Mouse (Mus musculus): ENCODE results near the gene Cerkl. TPM values are rescaled to one million over a fixed set of nuclear protein-coding genes. Genes with fewer than 3 reads are reported as not detected.

The Cerkl gene
- polyA plus RNA-seq, 1 experiment from 2014 or later = 1.1 TPM

DNA sequence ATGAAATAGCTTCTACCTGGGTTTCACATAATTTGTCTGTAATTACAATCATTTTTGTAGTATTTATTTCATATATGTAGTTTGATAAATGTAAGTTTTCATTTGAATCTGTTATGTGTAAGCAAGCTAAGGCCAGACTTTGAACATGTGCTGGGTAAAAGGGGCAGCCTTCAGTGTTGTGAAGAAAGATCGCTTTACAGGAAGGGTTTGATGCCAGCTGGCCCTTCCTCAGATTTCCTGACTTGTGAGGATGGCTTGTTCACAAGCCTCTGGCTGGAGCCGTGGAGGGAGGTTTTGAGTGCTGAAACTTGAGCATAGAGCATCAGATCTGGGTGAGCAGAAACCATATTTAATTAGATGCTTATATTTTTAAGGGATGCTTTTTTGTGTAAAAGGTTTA is 128.5 kb downstream of the Cerkl start:
- no peaks in the 10 kb centered on the region for H3K9me3 ChIP-seq
- H3K4me3 ChIP-seq = no peak overlapping the region
- no peak overlapping the region for H3K4me2 ChIP-seq (replicated peaks)
- no peaks in the 10 kb centered on the region for H3K4me1 ChIP-seq
- no peak overlapping the region for H3K27ac ChIP-seq
- H3K36me3 ChIP-seq = no peaks in the 10 kb centered on the region
- H3K27me3 ChIP-seq = no peaks in the 10 kb centered on the region
- H3K9ac ChIP-seq = no peak overlapping the region
- 0 out of 2 replicates have a peak, but pooled peaks have one; percentile 48 for ATAC-seq (ENCODE audit: low FRiP score, low read depth)
- 22% methylated on average over 2 of the region's 2 CpGs for WGBS

DNA sequence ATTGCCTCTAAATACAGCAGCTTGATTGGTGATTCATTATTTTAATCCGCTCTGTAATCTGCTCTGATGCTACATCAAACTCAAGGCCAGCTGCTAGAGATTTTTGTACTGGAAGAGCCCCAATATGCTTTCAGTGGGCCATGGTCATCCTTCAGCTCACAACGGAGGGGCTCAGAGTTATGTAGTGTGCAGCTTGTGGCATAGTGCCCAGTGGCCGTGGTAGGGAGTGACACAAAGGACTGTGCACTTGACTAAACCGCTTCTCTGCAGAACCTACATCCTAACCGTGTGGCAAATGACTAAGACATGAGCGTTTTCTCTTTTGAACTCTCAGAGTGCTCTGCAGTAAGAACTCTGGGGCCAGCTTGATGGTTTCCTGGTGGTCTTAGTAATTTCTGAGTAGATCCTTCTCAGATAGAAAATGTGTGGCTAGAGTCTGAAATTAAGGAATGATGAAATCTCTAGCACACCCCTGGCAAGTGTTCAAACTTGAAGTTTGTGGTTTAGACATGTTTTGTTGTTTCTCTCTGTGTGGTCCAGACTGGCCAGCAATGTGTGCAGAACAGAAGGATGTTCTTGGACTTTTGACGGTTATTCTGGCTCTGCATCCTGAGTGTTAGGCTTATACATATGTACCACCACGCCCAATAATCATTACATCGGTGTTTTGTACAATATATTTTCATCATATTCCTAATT is 140.3 kb downstream of the Cerkl start:
- no peak overlapping the region for H3K4me2 ChIP-seq (replicated peaks)
- no peaks in the 10 kb centered on the region for H3K9me3 ChIP-seq
- no peak overlapping the region for H3K27ac ChIP-seq
- H3K4me3 ChIP-seq = no peak overlapping the region
- H3K9ac ChIP-seq = no peak overlapping the region
- no peaks in the 10 kb centered on the region for H3K27me3 ChIP-seq
- ATAC-seq (ENCODE audit: low FRiP score, low read depth) = no peak
- WGBS = 91% methylated on average over 9 of the region's 9 CpGs
- H3K36me3 ChIP-seq = no peaks in the 10 kb centered on the region
- H3K4me1 ChIP-seq = peaks cover 2% of the 10 kb centered on the region; the same call in 1 of the 2 replicates

DNA sequence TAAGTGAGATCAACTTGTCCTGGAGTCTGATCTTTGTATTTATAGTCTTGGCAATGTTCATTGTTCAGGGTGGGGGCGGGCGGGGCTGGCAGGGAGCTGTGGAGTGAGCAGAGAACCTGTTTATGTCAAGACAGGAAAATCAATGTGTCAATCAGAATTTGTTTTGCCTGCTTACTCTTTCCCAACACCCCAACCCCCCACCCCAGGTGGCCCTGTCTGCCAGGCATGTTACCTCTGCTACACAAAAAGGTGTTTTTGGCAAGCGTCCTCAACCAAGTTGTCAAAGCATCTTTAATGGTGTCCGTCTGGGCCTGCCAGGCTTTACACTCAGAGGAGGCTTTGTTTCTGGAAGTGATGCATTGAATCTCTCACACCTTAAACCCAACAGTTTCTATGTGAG is 141.5 kb downstream of the Cerkl start:
- Histone ChIP-seq H3K9ac (no peak overlapping the region), H3K27ac (no peak overlapping the region), H3K27me3 (no peaks in the 10 kb centered on the region), H3K36me3 (no peaks in the 10 kb centered on the region), H3K9me3 (no peaks in the 10 kb centered on the region), H3K4me1 (peaks cover 2% of the 10 kb centered on the region; the same call in 1 of the 2 replicates), H3K4me3 (no peak overlapping the region), H3K4me2 (replicated peaks) (no peak overlapping the region)
- no peak for ATAC-seq (ENCODE audit: low FRiP score, low read depth)
- 64% methylated on average over 4 of the region's 4 CpGs for WGBS

DNA sequence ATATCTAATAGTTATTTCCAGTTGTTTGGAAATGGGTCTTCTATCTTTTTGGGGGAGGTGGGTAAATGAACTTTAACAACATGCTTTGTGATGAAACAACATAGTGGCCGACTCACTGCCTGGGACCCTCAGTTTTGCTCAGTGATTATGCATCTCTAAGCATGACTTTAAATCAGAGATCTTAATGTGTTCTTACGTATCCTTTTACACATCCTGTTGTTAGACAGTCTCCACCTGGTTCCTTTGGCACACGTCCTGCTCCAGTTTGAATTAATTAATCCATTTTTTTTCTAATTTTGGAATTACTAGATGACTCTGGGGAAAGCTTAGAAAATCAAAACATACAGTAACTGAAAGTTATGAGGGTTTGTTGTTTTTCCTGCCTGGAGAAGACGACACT is 144.1 kb downstream of the Cerkl start:
- no peaks in the 10 kb centered on the region for H3K27me3 ChIP-seq
- ATAC-seq (ENCODE audit: low FRiP score, low read depth) = no peak
- no peak overlapping the region for H3K4me3 ChIP-seq
- no peak overlapping the region for H3K9ac ChIP-seq
- H3K36me3 ChIP-seq = no peaks in the 10 kb centered on the region
- peaks cover 6% of the 10 kb centered on the region for H3K4me1 ChIP-seq
- no peak overlapping the region for H3K27ac ChIP-seq
- H3K9me3 ChIP-seq = no peaks in the 10 kb centered on the region
- WGBS = 68% methylated on average over 4 of the region's 4 CpGs
- no peak overlapping the region for H3K4me2 ChIP-seq (replicated peaks)

DNA sequence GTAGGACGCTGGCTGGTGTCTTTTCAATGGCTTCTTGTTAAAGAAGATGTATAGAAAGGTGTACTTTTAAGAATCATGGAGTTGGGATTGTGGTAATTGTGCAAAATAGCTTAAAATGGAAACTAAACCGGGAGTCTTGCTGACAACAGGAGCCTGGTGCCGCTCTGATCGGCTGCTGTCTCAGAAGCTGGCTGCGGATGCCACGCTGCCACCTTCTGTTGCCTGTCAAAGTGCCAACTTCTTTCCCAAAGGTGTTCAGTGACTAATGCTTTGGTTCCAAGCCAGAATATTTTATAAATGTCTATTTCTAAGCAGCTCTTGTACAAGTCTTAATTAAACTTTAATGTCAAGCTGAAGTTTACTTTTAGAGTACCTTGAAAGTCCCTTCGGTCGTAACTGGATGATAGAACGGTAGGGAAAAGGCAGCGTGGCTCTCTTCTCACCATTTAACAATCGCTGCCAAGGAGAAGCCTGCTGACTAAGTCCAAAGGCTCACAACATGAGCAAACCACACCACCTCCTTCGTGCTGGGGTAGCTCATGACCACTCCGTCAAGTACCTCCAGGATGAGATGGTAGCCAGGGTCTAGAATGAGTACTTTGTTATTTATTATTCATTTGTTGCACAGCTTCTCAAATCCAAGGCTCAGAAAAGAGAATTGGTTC is 147.0 kb downstream of the Cerkl start:
- no peak for ATAC-seq (ENCODE audit: low FRiP score, low read depth)
- Histone ChIP-seq H3K4me2 (replicated peaks) (peak overlapping the region; percentile 10; the same call in 1 of the 2 replicates), H3K27ac (peak overlapping the region; percentile 39; the same call in 1 of the 2 replicates)

DNA sequence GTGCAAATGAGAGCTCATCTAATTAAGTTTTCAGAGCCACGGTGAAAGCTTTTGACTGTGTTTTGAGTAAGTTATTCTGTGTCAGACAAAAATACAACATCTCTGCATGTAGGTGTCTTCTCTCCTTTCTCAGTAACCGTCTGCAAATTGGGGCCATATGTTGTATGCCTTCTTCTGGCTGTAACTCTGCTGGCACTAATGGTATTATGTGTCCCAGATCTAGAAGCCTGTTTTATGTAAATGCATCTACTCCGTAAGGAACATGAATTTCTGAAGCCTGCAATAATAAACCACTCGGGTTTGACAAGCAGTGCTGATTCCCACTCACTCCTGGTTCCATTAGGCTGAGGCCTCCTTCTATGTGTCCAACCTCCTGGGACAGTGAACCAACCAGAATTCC is 149.0 kb downstream of the Cerkl start:
- Histone ChIP-seq H3K36me3 (no peaks in the 10 kb centered on the region), H3K9ac (no peak overlapping the region), H3K27me3 (no peaks in the 10 kb centered on the region), H3K4me1 (peaks cover 4% of the 10 kb centered on the region), H3K4me3 (no peak overlapping the region), H3K27ac (no peak overlapping the region), H3K4me2 (replicated peaks) (no peak overlapping the region), H3K9me3 (no peaks in the 10 kb centered on the region)
- 56% methylated on average over 4 of the region's 4 CpGs for WGBS
- no peak for ATAC-seq (ENCODE audit: low FRiP score, low read depth)

More for the DNA sequence above, 147.0 kb downstream of the Cerkl start:
- 69% methylated on average over 13 of the region's 13 CpGs for WGBS
- Histone ChIP-seq H3K4me1 (peaks cover 4% of the 10 kb centered on the region), H3K36me3 (no peaks in the 10 kb centered on the region), H3K4me3 (no peak overlapping the region), H3K9ac (no peak overlapping the region), H3K27me3 (no peaks in the 10 kb centered on the region), H3K9me3 (no peaks in the 10 kb centered on the region)

DNA sequence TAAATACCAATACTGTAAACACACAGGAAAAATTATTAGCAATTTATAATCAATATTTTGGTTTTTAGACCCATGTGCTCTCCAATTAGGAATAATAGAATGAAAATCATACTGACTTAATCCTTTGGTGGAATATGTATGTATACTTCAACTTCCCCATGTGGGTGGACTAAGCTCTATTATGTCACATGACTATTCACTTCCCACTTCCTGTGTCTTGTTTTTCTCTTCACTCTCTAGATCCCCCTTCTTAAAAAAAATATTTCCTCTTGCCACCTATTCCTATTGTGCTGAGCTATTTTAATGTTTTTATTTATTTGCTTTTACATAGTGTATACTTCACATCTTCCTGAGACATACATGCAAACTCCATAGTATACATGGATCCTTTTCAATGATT is 154.2 kb downstream of the Cerkl start:
- Histone ChIP-seq H3K4me1 (peaks cover 4% of the 10 kb centered on the region; the same call in 1 of the 2 replicates), H3K27ac (no peak overlapping the region), H3K36me3 (no peaks in the 10 kb centered on the region), H3K9me3 (no peaks in the 10 kb centered on the region), H3K4me3 (no peak overlapping the region), H3K27me3 (no peaks in the 10 kb centered on the region), H3K4me2 (replicated peaks) (no peak overlapping the region), H3K9ac (no peak overlapping the region)
- ATAC-seq (ENCODE audit: low FRiP score, low read depth) = no peak

DNA sequence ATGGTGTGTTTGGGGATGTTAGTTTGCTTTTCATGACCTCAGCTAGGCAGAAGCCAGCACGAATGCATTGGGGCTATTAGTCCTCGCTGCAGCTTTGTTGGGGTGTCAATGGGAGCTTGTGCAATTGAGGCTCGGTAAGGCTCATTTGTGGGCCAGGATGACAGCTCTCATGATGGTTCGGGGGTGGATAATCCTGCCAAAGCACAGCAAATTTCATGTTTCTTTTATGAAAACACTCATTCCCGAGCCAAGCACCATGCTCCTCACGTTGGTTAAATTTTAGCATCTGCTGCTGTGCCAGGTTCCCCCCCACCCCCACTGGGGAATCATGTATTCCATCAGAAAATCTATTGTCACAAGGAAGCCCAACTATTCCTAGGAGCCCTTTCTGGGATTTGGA is 164.2 kb downstream of the Cerkl start:
- Histone ChIP-seq H3K27ac (no peak overlapping the region), H3K9me3 (no peaks in the 10 kb centered on the region), H3K9ac (no peak overlapping the region), H3K4me2 (replicated peaks) (no peak overlapping the region), H3K4me3 (no peak overlapping the region), H3K36me3 (no peaks in the 10 kb centered on the region), H3K27me3 (no peaks in the 10 kb centered on the region), H3K4me1 (peaks cover 9% of the 10 kb centered on the region; the same call in 1 of the 2 replicates)
- whole genome bisulfite sequencing = 63% methylated on average over 6 of the region's 6 CpGs
- ATAC-seq (ENCODE audit: low FRiP score, low read depth) = no peak

DNA sequence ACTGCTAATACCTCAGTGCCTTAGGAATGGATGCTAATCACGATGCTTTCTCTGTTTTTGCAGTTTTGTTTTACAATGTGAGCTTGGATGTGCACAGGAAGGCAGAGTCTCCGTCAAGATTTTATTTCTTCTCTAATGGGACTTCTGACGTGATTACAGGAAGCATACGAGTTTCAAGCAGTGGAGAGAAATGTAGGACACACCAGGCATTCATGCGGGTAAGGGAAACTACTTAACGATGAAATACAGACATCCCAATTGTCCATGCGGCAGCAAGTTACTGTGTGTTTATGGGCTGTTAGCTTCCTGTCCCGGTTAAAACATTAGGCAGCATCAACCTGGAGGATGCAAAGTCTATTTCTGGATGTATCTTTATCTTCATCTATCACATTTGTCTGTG is 164.7 kb downstream of the Cerkl start:
- peak; percentile 69; the same call in 1 of the 2 replicates for ATAC-seq (ENCODE audit: low FRiP score, low read depth)
- H3K36me3 ChIP-seq = no peaks in the 10 kb centered on the region
- H3K4me3 ChIP-seq = no peak overlapping the region
- H3K9me3 ChIP-seq = no peaks in the 10 kb centered on the region
- no peak overlapping the region for H3K9ac ChIP-seq
- H3K27ac ChIP-seq = no peak overlapping the region
- no peaks in the 10 kb centered on the region for H3K27me3 ChIP-seq
- peaks cover 9% of the 10 kb centered on the region; the same call in 1 of the 2 replicates for H3K4me1 ChIP-seq
- WGBS = 16% methylated on average over 8 of the region's 8 CpGs
- H3K4me2 ChIP-seq (replicated peaks) = 0 out of 2 replicates have a peak overlapping the region, but pooled peaks have one; percentile 21

DNA sequence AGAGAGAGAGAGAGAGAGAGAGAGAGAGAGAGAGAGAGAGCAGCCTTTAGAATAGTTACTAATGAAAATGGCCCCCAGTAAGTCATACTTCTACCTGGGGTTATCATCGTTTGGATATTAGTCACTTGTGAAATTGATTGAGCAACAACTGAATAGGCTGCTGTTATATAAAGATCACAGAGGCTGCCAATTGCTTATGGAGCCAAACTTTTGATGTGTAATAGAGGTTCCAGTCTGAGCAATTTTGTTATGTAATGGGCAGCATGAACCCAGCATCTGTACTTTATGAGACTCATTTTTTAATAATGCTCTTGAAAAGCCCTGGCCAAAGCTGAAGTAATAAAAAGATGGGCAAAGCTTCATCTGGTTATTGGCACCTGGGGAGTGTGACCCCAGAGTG is 166.4 kb downstream of the Cerkl start:
- Histone ChIP-seq H3K36me3 (no peaks in the 10 kb centered on the region), H3K9ac (no peak overlapping the region), H3K4me3 (no peak overlapping the region), H3K4me2 (replicated peaks) (no peak overlapping the region), H3K9me3 (no peaks in the 10 kb centered on the region), H3K27ac (no peak overlapping the region), H3K4me1 (peaks cover 9% of the 10 kb centered on the region; the same call in 1 of the 2 replicates), H3K27me3 (no peaks in the 10 kb centered on the region)
- WGBS = 52% methylated on average over 1 of the region's 1 CpGs
- no peak for ATAC-seq (ENCODE audit: low FRiP score, low read depth)

DNA sequence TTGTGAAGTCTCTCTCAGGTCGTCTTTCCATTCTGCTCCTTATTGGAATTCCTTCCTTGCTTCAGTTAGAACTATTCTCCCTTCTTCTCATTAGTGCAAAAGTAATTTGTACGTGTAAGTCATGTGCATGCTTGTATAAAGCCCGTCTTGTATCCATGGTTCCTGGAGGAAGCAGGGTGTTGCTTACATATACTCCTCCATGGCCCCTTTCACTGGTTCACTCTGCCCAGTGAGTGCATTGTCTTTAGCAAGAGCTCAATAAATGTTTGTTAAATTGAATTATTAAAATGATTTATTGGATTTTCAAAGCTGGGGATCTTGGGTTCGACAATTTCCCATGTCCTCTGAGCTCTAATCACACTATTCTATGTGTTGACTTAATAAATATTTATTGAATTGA is 172.4 kb downstream of the Cerkl start:
- H3K9ac ChIP-seq = no peak overlapping the region
- H3K36me3 ChIP-seq = no peaks in the 10 kb centered on the region
- H3K27ac ChIP-seq = no peak overlapping the region
- WGBS = 77% methylated on average over 4 of the region's 4 CpGs
- no peak overlapping the region for H3K4me2 ChIP-seq (replicated peaks)
- no peak for ATAC-seq (ENCODE audit: low FRiP score, low read depth)
- H3K9me3 ChIP-seq = no peaks in the 10 kb centered on the region
- H3K27me3 ChIP-seq = no peaks in the 10 kb centered on the region
- H3K4me1 ChIP-seq = no peaks in the 10 kb centered on the region
- no peak overlapping the region for H3K4me3 ChIP-seq
